Mouse (Mus musculus) cerebellum, adult 2 months (tissue): Measurements from ENCODE around the gene B4galnt4.

Source experiments
- CTCF ChIP-seq: fragments of 200-500 bp; IDR thresholded peaks from 2 replicates; pipeline ENCODE4 v1.5.1; 2011; ENCODE audit warnings: low read depth, mild to moderate bottlenecking, control low read depth, low read length, moderate library complexity, borderline replicate concordance; ENCODE audit not compliant: insufficient read depth
- POLR2A ChIP-seq: fragments of 200-500 bp; IDR thresholded peaks from 2 replicates; pipeline ENCODE4 v1.6.1; 2011; ENCODE audit warnings: low read length, control low read depth, borderline replicate concordance; ENCODE audit not compliant: insufficient read depth

DNA sequence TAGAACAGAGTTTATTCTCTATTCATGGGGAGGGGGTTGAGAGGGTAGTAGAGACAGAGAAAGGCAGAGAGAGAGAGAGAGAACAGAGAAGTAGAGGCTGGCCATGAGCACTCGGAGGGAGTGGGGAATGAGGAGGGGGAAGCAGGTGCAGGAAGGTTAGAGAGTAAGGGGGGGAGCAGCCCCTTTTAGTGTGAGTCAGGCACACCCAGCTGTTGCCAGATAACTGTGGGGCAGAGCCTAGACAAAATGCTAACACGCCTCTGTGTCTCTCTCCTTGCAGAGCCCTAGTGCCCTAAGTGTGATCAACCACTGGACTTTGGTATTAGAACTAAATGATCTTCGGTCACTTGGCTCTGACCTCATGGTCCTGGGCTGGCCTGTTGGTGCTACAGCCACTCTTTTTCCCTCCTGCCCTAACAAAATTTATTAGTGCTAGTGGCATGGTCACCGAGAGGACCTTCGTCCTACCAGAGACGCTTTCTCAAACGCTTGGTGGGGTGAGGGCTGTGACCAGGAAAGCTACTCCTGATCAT, 49.6 kb upstream of the B4galnt4 start:
- TF ChIP-seq CTCF (no peak), POLR2A (no peak)
